Mouse (Mus musculus) liver, embryonic 14.5 days (tissue): ENCODE data around the gene Tcf25. TPM values are rescaled to one million over a fixed set of nuclear protein-coding genes. Genes with fewer than 3 reads are reported as not detected.

Source experiments
- ATAC-seq: fragments of 200-750 bp; cut with Nextera tagmentation; 2 replicates; pipeline ENCODE4 v1.8.0; 2017; ENCODE audit warnings: moderate number of reproducible peaks, mild to moderate bottlenecking, moderate library complexity; ENCODE audit not compliant: insufficient read depth
- DNase-seq, 3 experiments: peaks; one replicate each; pipeline ENCODE4 v3.0.0-alpha.2; 2012 to 2013; ENCODE audit warnings: low read depth in 3 of 3, low spot score in 3 of 3
- H3K27ac ChIP-seq: fragments of 300-500 bp; sonication (generic); 2 replicates; pipeline ENCODE4 v1.5.1; 2014; ENCODE audit warnings: moderate library complexity, mild to moderate bottlenecking, control low read depth, inconsistent platforms
- H3K27me3 ChIP-seq: fragments of 300-500 bp; sonication (generic); 2 replicates; pipeline ENCODE4 v1.6.1; 2014; ENCODE audit warnings: mild to moderate bottlenecking, low read length, moderate library complexity; ENCODE audit not compliant: control insufficient read depth, insufficient read depth
- H3K36me3 ChIP-seq: fragments of 300-500 bp; sonication (generic); replicated peaks from 2 replicates; pipeline ENCODE4 v1.6.1; 2014; ENCODE audit warnings: low read depth; ENCODE audit not compliant: control insufficient read depth, insufficient read depth
- H3K4me1 ChIP-seq, 2 experiments: fragments of 200-500 bp in 1 of 2; fragments of 300-500 bp in 1 of 2; sonication (generic) in 1 of 2; replicated peaks; 2 replicates each; pipeline ENCODE4 v1.6.1; 2012 to 2014; ENCODE audit warnings: antibody characterized with exemption in 1 of 2, inconsistent platforms in 1 of 2, low read length in 1 of 2; ENCODE audit not compliant: control insufficient read depth in 2 of 2, insufficient read depth in 2 of 2
- H3K4me2 ChIP-seq: fragments of 300-500 bp; sonication (generic); 2 replicates; pipeline ENCODE4 v1.6.1; 2014; ENCODE audit warnings: low read depth, mild to moderate bottlenecking, control low read depth, moderate library complexity
- H3K4me3 ChIP-seq, 2 experiments: fragments of 200-500 bp in 1 of 2; fragments of 300-500 bp in 1 of 2; sonication (generic) in 1 of 2; 2 replicates each; pipeline ENCODE4 v1.5.1; 2012 to 2014; ENCODE audit warnings: low read depth in 2 of 2, low read length in 2 of 2, mild to moderate bottlenecking in 2 of 2, control low read depth in 1 of 2, inconsistent platforms in 1 of 2, moderate library complexity in 1 of 2; ENCODE audit not compliant: insufficient read depth in 1 of 2
- H3K9ac ChIP-seq: fragments of 300-500 bp; sonication (generic); replicated peaks from 2 replicates; pipeline ENCODE4 v1.6.1; 2014; ENCODE audit warnings: mild to moderate bottlenecking, control low read depth, moderate library complexity
- H3K9me3 ChIP-seq: fragments of 300-500 bp; sonication (generic); 2 replicates; pipeline ENCODE4 v1.6.1; 2016; ENCODE audit warnings: low read length, mixed read lengths; ENCODE audit not compliant: control insufficient read depth
- CTCF ChIP-seq: IDR thresholded peaks from 2 replicates; pipeline ENCODE4 v1.5.1; 2016; ENCODE audit warnings: antibody characterized with exemption, low read depth, control low read depth
- EP300 ChIP-seq: IDR thresholded peaks from 2 replicates; pipeline ENCODE4 v1.6.1; 2016; ENCODE audit warnings: antibody characterized with exemption, low read depth
- WGBS: fragments of 180-500 bp; shearing (Covaris S2); extraction: QIAGEN DNeasy Blood & Tissue Kit; methylation state at CpG from one replicate; pipeline ENCODE4 v1.1.7; 2014; ENCODE audit not compliant: insufficient replicate concordance; 5-methylcytosine and 5-hydroxymethylcytosine counted together
- polyA plus RNA-seq, 2 experiments: library from polyadenylated mRNA; depleted of rRNA in 1 of 2; stranded (reverse) in 1 of 2; unstranded in 1 of 2; fragments of >200 nt; fragmentation: Nextera tagmentation in 1 of 2; extraction: Ambion mirVana in 1 of 2; gene quantifications; 2 replicates each; pipeline versions ENCODE4 v1.2.1 to v1.2.3; 2012 to 2014

Gene Tcf25
- polyA plus RNA-seq, 2 experiments, result 45.6 to 53.1 TPM

- TF ChIP-seq EP300 (no peak), CTCF (no peak)
Measured at GRCm38 (mm10) chr8:123342911-123343310, 30.6 kb upstream of the Tcf25 start.

GRCm38 (mm10) chr8:123343422-123343821 is 30.1 kb upstream of the Tcf25 start:
- no peak overlapping the region for H3K27ac ChIP-seq
- DNase-seq (no peak), ATAC-seq (no peak)
- no peak overlapping the region for H3K4me3 ChIP-seq
- H3K27me3 ChIP-seq, result no peaks in the 10 kb centered on the region
- peaks cover 2 to 14% of the 10 kb centered on the region in 2 experiments; a peak in 3 of 4 replicates for H3K4me1 ChIP-seq
- TF ChIP-seq CTCF, result no peak
- no peak for TF ChIP-seq EP300
- H3K4me2 ChIP-seq, result no peak overlapping the region
- H3K9me3 ChIP-seq, result no peaks in the 10 kb centered on the region
- H3K9ac ChIP-seq, result no peak overlapping the region
- 69% methylated on average over 12 of the region's 12 CpGs for WGBS
- H3K36me3 ChIP-seq, result no peaks in the 10 kb centered on the region

More at GRCm38 (mm10) chr8:123342911-123343310, 30.6 kb upstream of the Tcf25 start:
- 45% methylated on average over 7 of the region's 7 CpGs for WGBS
- Histone ChIP-seq H3K4me3 (no peak overlapping the region), H3K4me2 (no peak overlapping the region), H3K9me3 (no peaks in the 10 kb centered on the region), H3K27me3 (no peaks in the 10 kb centered on the region), H3K9ac (no peak overlapping the region), H3K27ac (no peak overlapping the region), H3K36me3 (no peaks in the 10 kb centered on the region), H3K4me1 (peaks cover 2 to 9% of the 10 kb centered on the region in 2 experiments; a peak in 3 of 4 replicates)
- DNase-seq (no peak), ATAC-seq (no peak)

- no peaks in the 10 kb centered on the region for H3K36me3 ChIP-seq
- ATAC-seq (no peak), DNase-seq (no peak)
- no peak overlapping the region for H3K27ac ChIP-seq
- H3K4me1 ChIP-seq, result peaks cover 2 to 22% of the 10 kb centered on the region in 2 experiments; a peak in 3 of 4 replicates
- 55% methylated on average over 8 of the region's 8 CpGs for WGBS
- no peaks in the 10 kb centered on the region for H3K27me3 ChIP-seq
- TF ChIP-seq CTCF, result no peak
- no peak for TF ChIP-seq EP300
- no peaks in the 10 kb centered on the region for H3K9me3 ChIP-seq
- H3K9ac ChIP-seq, result no peak overlapping the region
- no peak overlapping the region for H3K4me3 ChIP-seq
- H3K4me2 ChIP-seq, result no peak overlapping the region
Measured at GRCm38 (mm10) chr8:123345135-123345534, 28.4 kb upstream of the Tcf25 start.

DNA sequence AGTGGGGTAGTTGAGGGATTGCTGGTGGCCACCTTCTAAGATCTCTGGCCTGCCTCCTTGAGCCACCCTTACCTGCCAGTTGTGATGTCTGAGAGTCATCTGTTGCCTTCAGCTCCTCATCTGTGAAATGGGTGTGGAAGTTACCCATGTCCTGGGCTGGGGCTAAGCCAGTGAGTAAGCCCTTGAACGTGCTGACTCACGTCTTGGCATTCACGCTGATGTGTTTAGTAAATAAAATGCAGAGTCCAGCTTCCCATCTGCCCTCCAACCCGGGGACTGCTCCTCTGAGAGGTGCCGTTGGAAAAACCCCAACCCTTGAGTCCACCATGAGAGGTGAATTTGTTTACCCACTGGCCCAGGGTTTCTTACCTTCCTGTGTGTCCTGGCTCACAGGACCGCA is 27.7 kb upstream of the Tcf25 start:
- Histone ChIP-seq H3K36me3 (no peaks in the 10 kb centered on the region), H3K4me1 (peaks cover 2 to 22% of the 10 kb centered on the region in 2 experiments; a peak in 3 of 4 replicates), H3K9ac (no peak overlapping the region), H3K4me3 (no peak overlapping the region), H3K27ac (no peak overlapping the region), H3K9me3 (no peaks in the 10 kb centered on the region), H3K27me3 (no peaks in the 10 kb centered on the region), H3K4me2 (no peak overlapping the region)
- TF ChIP-seq CTCF (no peak), EP300 (no peak)
- WGBS, result 76% methylated on average over 6 of the region's 6 CpGs
- no peak for DNase-seq
- ATAC-seq, result no peak

- Histone ChIP-seq H3K9me3 (no peaks in the 10 kb centered on the region), H3K27ac (no peak overlapping the region), H3K9ac (no peak overlapping the region), H3K4me1 (peaks cover 2 to 20% of the 10 kb centered on the region in 2 experiments; a peak in 3 of 4 replicates), H3K27me3 (no peaks in the 10 kb centered on the region), H3K4me3 (no peak overlapping the region), H3K36me3 (no peaks in the 10 kb centered on the region), H3K4me2 (no peak overlapping the region)
- peak; percentile 49; the same call in 1 of the 2 replicates for ATAC-seq
- WGBS, result 29% methylated on average over 2 of the region's 2 CpGs
- TF ChIP-seq CTCF (no peak), EP300 (no peak)
- no peak for DNase-seq
Measured at GRCm38 (mm10) chr8:123347293-123347692, 26.3 kb upstream of the Tcf25 start.
